Mouse (Mus musculus) lung, adult 2 months (tissue): Measurements from ENCODE around the gene Rabggtb.

Experiments
- CTCF ChIP-seq: fragments of 200-500 bp; IDR thresholded peaks from 2 replicates; pipeline ENCODE4 v1.5.1; 2011; ENCODE audit warnings: mild to moderate bottlenecking, low read length, control low read depth; ENCODE audit not compliant: insufficient read depth
- POLR2A ChIP-seq: fragments of 200-500 bp; IDR thresholded peaks from 2 replicates; pipeline ENCODE4 v1.6.1; 2011; ENCODE audit warnings: low read depth, mild to moderate bottlenecking, control low read depth, low read length, borderline replicate concordance; ENCODE audit errors: extremely low read depth

DNA sequence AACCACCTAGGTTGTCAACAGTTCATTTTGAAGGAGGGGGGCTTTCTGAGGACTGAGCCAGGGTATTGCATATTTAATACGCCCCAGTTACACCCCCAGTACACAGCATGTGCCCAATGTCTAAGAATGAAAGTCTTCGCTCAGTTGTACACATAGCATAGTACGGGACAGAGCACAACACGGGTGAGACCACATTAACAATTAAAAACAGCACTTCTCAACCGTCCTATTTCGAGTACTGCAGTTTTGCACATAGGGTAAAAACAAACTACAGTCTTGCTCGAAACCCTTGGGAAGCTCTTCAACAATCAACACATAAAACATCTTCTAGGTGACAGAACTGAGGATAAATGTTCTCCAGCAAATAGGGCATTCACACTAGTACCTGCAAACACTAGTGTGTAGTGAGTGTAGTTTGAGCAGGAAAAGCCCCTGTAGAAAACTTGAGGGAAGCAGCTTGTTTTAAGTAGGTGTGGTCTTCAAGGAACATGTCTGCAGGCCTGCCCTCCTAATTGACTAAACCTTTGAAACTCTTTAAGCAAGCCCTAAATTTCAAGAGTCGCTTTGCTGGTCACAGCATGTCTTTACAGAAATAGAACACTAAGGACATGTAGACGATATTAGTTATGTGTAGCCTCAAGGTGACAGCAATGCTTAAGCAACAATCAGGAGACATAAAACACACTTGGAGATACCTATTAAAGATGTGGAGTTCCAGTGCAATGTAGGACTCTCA is 6.5 kb downstream of the Rabggtb start, which contains the start of gene Msh4:
- TF ChIP-seq CTCF (no peak), POLR2A (no peak)
